Mouse (Mus musculus): Measurements from ENCODE around the gene Med13l.

Gene Med13l

GRCm38 (mm10) chr5:118560385-118561085, at the start of gene Med13l:
Med13l (plus strand) TSS chr5:118560679.
- DNase-seq (ENCODE audit: low spot score in 2 of 2): peak; percentile 72 to 85

DNA sequence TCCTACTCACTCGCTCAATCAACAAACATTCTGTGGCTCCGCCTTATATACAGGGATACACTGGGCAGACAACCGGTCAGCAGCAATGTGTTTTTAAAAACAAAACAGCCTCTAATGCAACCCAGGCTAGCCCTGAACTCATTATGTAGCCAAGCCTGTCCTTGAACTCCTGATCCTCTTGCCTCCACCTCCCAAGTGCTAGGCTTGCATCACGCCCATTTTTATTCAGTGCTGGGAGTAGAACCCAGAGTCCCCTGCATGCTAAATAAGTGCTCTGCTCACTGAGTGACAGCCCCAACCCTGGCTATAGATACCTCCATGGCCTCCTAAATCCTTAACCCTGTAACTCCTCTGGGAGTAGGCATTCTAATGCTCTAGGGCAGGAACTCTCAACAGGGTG, 49.5 kb upstream of the Med13l start:
- DNase-seq (ENCODE audit: low spot score in 2 of 2): no peak

DNA sequence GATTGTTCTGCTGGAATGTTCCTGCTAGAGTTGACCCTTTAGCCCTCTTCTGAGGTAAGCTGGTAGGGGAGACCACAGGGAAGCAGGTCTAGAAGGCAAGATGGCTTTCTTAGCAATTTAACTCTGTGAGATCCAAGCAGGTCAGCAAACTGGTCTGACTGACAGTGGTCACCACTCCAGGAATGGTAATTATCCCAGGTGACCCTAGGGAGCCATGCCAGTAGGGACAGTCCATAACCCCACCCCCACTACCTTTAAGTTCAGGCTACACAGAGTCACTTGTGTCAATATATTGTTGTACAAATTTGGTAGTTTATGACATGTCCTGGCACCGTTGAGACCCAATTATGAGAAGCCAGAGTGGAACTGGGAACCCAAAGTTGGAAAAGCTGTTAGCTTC, 47.5 kb upstream of the Med13l start:
- no peak for DNase-seq (ENCODE audit: low spot score in 2 of 2)

DNA sequence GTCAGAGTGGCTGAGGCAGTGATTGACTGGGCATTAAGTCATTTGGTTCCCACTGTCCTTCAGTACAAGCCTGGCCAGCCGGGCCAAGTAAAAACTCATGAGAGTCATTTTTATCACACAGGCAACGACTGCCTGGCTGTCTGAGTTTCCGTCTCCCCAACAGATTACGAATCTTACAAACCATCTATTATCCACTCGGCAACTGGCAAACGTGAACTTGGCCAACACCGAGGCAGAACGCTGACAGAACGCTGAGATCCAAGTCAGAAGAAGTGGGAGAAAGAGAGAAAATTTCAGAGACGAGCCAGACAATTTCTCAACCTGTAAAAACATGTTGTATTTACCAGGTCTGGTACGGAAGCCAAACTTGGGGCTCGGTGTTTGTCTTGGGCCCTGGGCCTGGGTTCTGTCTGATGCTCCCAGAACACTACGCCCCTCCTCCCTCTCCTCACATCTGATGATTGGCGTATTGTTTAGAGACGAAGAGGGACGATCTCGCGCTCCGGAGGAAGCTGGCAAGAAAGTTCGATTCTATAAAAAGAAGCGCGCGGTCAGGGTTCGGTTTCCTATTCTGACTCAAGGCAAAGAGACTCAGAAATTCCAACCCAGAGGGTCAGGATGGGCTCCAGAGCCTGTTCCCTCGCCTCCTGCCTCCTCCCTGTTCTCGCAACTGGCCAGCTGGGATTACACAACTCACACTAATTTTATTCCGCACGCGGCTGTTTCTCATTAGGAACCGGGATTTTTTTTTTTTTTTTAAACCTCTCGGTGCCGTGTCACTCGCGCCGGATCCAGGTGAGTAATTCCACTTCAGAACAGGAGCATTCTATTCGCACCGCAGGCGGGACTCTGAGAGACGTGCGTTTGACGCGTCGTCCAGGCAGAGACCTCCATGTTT, 46.6 kb upstream of the Med13l start:
- peak in 1 of 2 experiments; percentile 60 for DNase-seq (ENCODE audit: low spot score in 2 of 2)

DNA sequence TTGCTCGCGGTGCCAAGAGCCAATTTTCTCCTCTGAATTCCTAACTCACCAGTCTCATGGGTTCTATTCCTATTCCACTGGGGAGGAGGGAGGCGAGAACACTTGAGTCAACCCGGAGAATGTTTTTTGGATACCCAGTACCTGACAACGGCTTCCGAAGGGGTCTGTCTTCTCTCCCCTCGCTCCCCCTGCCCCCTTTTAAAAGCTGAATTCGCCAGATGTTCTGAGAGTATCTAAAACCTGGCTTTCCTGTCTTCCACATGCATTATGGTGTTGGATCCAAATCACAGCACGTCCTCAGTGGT, 46.0 kb upstream of the Med13l start:
- no peak for DNase-seq (ENCODE audit: low spot score in 2 of 2)

- no peak for DNase-seq (ENCODE audit: low spot score in 2 of 2)
These were observed 45.6 kb upstream of the Med13l start for GRCm38 (mm10) chr5:118514842-118515241.

- DNase-seq (ENCODE audit: low spot score in 2 of 2): peak in 1 of 2 experiments; percentile 26
These were observed 45.2 kb upstream of the Med13l start for GRCm38 (mm10) chr5:118515280-118515721.

GRCm38 (mm10) chr5:118516066-118516465, 44.4 kb upstream of the Med13l start:
- DNase-seq (ENCODE audit: low spot score in 2 of 2): no peak

DNA sequence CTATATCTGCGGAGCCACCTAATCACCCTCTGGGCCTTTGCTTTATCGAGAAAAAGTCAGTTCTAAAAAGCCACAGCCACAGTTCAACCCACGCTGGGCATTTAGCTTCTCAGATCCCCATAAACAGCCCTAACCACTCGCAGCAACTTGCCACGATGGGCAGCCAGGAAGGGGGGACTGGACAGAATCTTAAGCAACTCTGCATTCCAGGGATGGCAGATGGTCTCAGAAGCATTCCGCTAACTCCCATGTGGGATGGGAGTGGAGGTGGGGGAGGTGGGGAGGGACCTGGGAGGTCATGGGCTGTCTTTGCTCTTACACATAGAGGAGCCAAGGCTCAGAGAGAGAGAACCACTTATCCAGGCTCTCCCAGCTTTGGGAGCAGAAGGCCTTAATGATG, 44.0 kb upstream of the Med13l start:
- no peak for DNase-seq (ENCODE audit: low spot score in 2 of 2)

DNA sequence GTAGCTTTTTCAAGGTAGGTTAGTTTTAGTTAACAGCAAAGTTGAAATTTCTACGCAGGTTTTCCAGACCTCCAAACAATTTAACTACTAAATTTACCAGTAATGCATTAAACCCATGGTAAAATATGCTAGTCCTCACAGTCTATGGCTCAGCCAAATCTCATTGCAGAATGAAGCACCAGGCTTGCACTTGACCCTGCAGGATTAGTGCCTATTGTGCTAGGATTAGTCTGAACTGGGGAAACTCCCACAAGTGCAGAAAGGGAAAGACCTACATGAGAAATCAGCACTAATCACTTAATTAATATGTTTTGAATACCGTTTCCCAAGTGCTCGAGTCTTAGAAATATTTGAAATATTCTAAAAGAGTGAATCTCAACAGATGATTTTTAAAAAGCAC, 40.0 kb upstream of the Med13l start:
- no peak for DNase-seq (ENCODE audit: low spot score in 2 of 2)

GRCm38 (mm10) chr5:118524400-118524799, 36.1 kb upstream of the Med13l start:
- DNase-seq (ENCODE audit: low spot score in 2 of 2): no peak

GRCm38 (mm10) chr5:118525634-118526033, 34.8 kb upstream of the Med13l start:
- no peak for DNase-seq (ENCODE audit: low spot score in 2 of 2)

DNA sequence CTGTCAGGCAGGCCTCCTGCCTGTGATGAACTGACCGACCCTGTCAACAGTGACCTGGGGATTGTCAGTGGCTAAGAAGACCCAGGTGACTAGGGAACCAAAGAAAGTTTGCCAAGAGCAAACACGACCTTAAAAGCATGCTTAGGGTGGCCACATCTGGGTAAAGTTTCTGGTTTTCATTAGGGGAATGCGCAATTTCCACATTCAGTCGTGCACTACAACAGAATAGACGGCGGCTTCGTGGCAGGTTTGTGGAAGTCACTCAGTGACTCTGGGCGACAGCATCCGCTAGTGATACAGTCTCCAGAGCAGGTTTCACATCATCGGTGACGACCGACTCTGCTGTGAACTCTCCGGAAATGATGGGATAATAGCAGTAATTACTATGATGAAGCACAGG, 34.0 kb upstream of the Med13l start:
- DNase-seq (ENCODE audit: low spot score in 2 of 2): no peak

DNA sequence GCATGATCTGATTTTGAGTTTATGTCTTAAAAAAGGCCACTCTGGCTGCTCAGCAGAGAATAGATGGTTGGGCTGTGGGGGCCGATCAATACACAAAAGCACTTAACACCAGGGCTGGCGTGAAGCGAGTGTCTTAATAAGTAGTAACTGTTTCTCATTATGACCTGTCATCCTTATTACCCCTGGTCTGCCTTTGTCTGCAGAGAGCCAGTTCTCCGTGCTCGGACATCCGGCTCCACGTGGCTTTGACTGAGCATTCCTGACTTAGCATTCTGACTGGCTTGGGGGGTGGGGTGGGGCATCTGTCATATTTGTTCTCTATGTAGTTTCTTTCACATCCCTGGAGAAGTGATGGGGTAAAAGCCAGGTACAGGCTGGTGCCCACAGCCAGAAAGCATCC, 31.2 kb upstream of the Med13l start:
- no peak for DNase-seq (ENCODE audit: low spot score in 2 of 2)

DNA sequence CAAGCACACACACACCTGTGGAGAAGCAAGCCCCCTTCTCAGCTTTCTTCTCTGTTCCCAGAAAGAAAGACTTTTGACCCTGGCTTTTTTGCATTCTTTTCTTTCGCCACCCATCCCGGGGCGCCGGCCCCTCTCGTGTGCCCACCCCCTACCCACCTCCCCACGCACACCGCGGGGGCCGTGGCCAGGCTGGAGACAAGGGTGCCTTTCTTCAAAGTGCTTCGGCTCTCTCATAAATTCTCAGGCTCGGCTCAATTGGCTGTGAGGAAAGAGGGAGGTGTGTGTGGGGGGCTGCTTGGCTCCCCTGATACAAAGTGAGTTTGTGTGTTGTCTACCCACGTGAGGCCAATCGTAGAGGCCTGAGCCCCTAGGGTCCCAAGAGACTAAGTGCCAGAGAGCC, 28.4 kb upstream of the Med13l start:
- no peak for DNase-seq (ENCODE audit: low spot score in 2 of 2)

DNA sequence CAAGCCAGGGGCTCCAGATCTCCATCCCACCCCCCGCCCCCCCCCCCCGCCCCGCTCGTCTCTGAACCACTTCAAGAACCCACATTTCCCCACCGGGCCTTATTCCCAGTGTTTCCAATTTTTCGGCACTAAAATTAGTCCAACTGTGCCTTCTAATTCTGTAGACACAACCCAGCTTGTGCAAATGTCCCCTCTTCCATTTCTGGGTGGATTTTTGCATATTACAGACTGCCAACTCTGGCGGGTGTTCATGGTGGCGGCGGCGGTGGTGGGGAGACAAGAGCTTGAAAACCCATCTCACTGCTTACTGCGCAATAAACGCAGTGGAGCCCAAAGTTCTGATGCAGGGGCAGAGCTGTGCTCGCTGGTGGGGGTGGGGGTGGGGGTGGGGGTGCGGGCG, 27.8 kb upstream of the Med13l start:
- no peak for DNase-seq (ENCODE audit: low spot score in 2 of 2)

- DNase-seq (ENCODE audit: low spot score in 2 of 2): no peak
These were observed 26.0 kb upstream of the Med13l start for GRCm38 (mm10) chr5:118534407-118534921.

GRCm38 (mm10) chr5:118535130-118535529, 25.3 kb upstream of the Med13l start:
- DNase-seq (ENCODE audit: low spot score in 2 of 2): peak in 1 of 2 experiments; percentile 30

GRCm38 (mm10) chr5:118538487-118538886, 22.0 kb upstream of the Med13l start:
- DNase-seq (ENCODE audit: low spot score in 2 of 2): no peak

GRCm38 (mm10) chr5:118543816-118544215, 16.7 kb upstream of the Med13l start:
- DNase-seq (ENCODE audit: low spot score in 2 of 2): no peak

DNA sequence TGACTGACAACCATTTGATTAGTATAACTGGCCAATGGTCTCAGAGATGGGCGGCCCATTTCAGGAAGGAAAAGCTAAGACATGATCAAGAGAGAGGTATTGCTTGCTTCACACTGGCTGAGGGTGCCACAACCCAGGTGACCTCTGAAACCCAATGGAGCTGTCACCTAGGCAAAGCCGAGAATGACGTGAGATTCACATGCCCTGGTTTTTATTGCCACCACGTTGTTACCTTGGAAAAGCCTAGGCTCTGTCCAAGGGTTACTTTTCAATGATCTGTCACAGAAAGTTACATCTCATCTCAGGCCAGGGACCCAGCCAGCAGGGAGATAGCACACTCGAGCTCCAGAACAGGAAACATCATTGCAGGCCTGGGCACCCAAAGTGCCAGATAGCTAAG, 10.0 kb upstream of the Med13l start:
- no peak for DNase-seq (ENCODE audit: low spot score in 2 of 2)

- DNase-seq (ENCODE audit: low spot score in 2 of 2): no peak
These were observed 7.2 kb upstream of the Med13l start for GRCm38 (mm10) chr5:118553290-118553689.

DNA sequence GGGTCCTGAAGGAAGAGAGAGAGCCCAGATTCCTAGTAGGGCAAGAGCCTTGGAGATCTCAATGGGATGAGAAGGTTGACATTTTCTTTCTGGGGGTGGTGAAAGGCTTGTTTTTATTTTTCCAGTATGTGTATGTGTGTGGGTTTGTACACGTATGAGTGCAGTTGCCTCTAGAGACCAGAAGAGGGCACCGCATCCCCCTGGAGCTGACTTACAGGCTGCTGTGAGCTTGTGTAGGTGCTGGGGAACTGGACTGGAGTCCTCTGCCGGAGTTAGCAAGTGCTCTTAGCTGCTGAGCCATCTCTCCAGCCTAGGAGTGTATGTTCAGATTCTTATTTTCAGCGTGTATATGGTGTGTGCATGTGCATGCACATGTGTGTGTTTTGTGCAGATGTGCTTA, 5.2 kb upstream of the Med13l start:
- no peak for DNase-seq (ENCODE audit: low spot score in 2 of 2)

Data from urinary bladder, postnatal 4 days (tissue).